Mouse (Mus musculus): ENCODE measurements around the gene Iqschfp. TPM values are rescaled to one million over a fixed set of nuclear protein-coding genes. Genes with fewer than 3 reads are reported as not detected.

Iqschfp gene
- polyA plus RNA-seq, 1 experiment from 2014 or later, result not detected

GRCm38 (mm10) chr3:68638703-68639102 lies 746.7 kb downstream of the Iqschfp start:
- 75% methylated on average over 1 of the region's 1 CpGs for WGBS
- Histone ChIP-seq H3K9me3 (ENCODE audit: control insufficient read depth, low read length) (no peaks in the 10 kb centered on the region), H3K27me3 (replicated peaks; ENCODE audit: control insufficient read depth, insufficient read depth, low read length) (no peaks in the 10 kb centered on the region), H3K36me3 (ENCODE audit: control insufficient read depth, insufficient read depth, low read length) (no peaks in the 10 kb centered on the region), H3K27ac (ENCODE audit: low read depth, low read length) (no peak overlapping the region), H3K9ac (ENCODE audit: low read depth, low read length) (no peak overlapping the region), H3K4me2 (no peak overlapping the region), H3K4me3 (ENCODE audit: low read depth, low read length) (no peak overlapping the region), H3K4me1 (replicated peaks; ENCODE audit: control insufficient read depth, insufficient read depth, low read length) (no peaks in the 10 kb centered on the region)
- ATAC-seq (replicated peaks; ENCODE audit: low FRiP score) (no peak), DNase-seq (ENCODE audit: low spot score) (no peak)

GRCm38 (mm10) chr3:68642935-68643334 lies 750.9 kb downstream of the Iqschfp start:
- H3K27me3 ChIP-seq (replicated peaks; ENCODE audit: control insufficient read depth, insufficient read depth, low read length), result no peaks in the 10 kb centered on the region
- ATAC-seq (replicated peaks; ENCODE audit: low FRiP score), result no peak
- 69% methylated on average over 7 of the region's 7 CpGs for WGBS

GRCm38 (mm10) chr3:68646387-68647130 lies 754.5 kb downstream of the Iqschfp start:
- no peak overlapping the region for H3K4me3 ChIP-seq (ENCODE audit: low read depth, low read length)
- WGBS, result 61% methylated on average over 6 of the region's 6 CpGs

More at GRCm38 (mm10) chr3:68642935-68643334, 750.9 kb downstream of the Iqschfp start:
- DNase-seq (ENCODE audit: low spot score), result no peak
- Histone ChIP-seq H3K4me2 (no peak overlapping the region), H3K4me1 (replicated peaks; ENCODE audit: control insufficient read depth, insufficient read depth, low read length) (no peaks in the 10 kb centered on the region), H3K9me3 (ENCODE audit: control insufficient read depth, low read length) (no peaks in the 10 kb centered on the region), H3K27ac (ENCODE audit: low read depth, low read length) (no peak overlapping the region), H3K9ac (ENCODE audit: low read depth, low read length) (no peak overlapping the region), H3K36me3 (ENCODE audit: control insufficient read depth, insufficient read depth, low read length) (no peaks in the 10 kb centered on the region), H3K4me3 (ENCODE audit: low read depth, low read length) (no peak overlapping the region)

GRCm38 (mm10) chr3:68647282-68647681 lies 755.2 kb downstream of the Iqschfp start:
- H3K9ac ChIP-seq (ENCODE audit: low read depth, low read length), result no peak overlapping the region
- H3K27ac ChIP-seq (ENCODE audit: low read depth, low read length), result no peak overlapping the region
- DNase-seq (ENCODE audit: low spot score) (no peak), ATAC-seq (replicated peaks; ENCODE audit: low FRiP score) (no peak)
- no peaks in the 10 kb centered on the region for H3K36me3 ChIP-seq (ENCODE audit: control insufficient read depth, insufficient read depth, low read length)
- H3K4me2 ChIP-seq, result no peak overlapping the region
- H3K4me1 ChIP-seq (replicated peaks; ENCODE audit: control insufficient read depth, insufficient read depth, low read length), result no peaks in the 10 kb centered on the region
- H3K9me3 ChIP-seq (ENCODE audit: control insufficient read depth, low read length), result no peaks in the 10 kb centered on the region
- no peaks in the 10 kb centered on the region for H3K27me3 ChIP-seq (replicated peaks; ENCODE audit: control insufficient read depth, insufficient read depth, low read length)
- WGBS, result 84% methylated on average over 3 of the region's 3 CpGs
- no peak overlapping the region for H3K4me3 ChIP-seq (ENCODE audit: low read depth, low read length)

More at GRCm38 (mm10) chr3:68646387-68647130, 754.5 kb downstream of the Iqschfp start:
- Histone ChIP-seq H3K27ac (ENCODE audit: low read depth, low read length) (no peak overlapping the region), H3K36me3 (ENCODE audit: control insufficient read depth, insufficient read depth, low read length) (no peaks in the 10 kb centered on the region), H3K27me3 (replicated peaks; ENCODE audit: control insufficient read depth, insufficient read depth, low read length) (no peaks in the 10 kb centered on the region), H3K9ac (ENCODE audit: low read depth, low read length) (no peak overlapping the region), H3K4me1 (replicated peaks; ENCODE audit: control insufficient read depth, insufficient read depth, low read length) (no peaks in the 10 kb centered on the region), H3K9me3 (ENCODE audit: control insufficient read depth, low read length) (no peaks in the 10 kb centered on the region), H3K4me2 (no peak overlapping the region)
- DNase-seq (ENCODE audit: low spot score), result no peak
- ATAC-seq (replicated peaks; ENCODE audit: low FRiP score), result no peak

GRCm38 (mm10) chr3:68650251-68650650 lies 758.2 kb downstream of the Iqschfp start:
- 78% methylated on average over 3 of the region's 3 CpGs for WGBS
- no peaks in the 10 kb centered on the region for H3K9me3 ChIP-seq (ENCODE audit: control insufficient read depth, low read length)
- H3K4me1 ChIP-seq (replicated peaks; ENCODE audit: control insufficient read depth, insufficient read depth, low read length), result no peaks in the 10 kb centered on the region
- no peaks in the 10 kb centered on the region for H3K36me3 ChIP-seq (ENCODE audit: control insufficient read depth, insufficient read depth, low read length)
- no peak overlapping the region for H3K4me2 ChIP-seq
- no peak for DNase-seq (ENCODE audit: low spot score)
- no peak overlapping the region for H3K4me3 ChIP-seq (ENCODE audit: low read depth, low read length)
- ATAC-seq (replicated peaks; ENCODE audit: low FRiP score), result no peak
- no peak overlapping the region for H3K9ac ChIP-seq (ENCODE audit: low read depth, low read length)
- no peaks in the 10 kb centered on the region for H3K27me3 ChIP-seq (replicated peaks; ENCODE audit: control insufficient read depth, insufficient read depth, low read length)
- no peak overlapping the region for H3K27ac ChIP-seq (ENCODE audit: low read depth, low read length)

GRCm38 (mm10) chr3:68656607-68657352 lies 764.7 kb downstream of the Iqschfp start:
- 63% methylated on average over 4 of the region's 4 CpGs for WGBS

GRCm38 (mm10) chr3:68657589-68658245 lies 765.7 kb downstream of the Iqschfp start:
- Histone ChIP-seq H3K36me3 (ENCODE audit: control insufficient read depth, insufficient read depth, low read length) (no peaks in the 10 kb centered on the region), H3K4me3 (ENCODE audit: low read depth, low read length) (no peak overlapping the region), H3K4me2 (no peak overlapping the region), H3K4me1 (replicated peaks; ENCODE audit: control insufficient read depth, insufficient read depth, low read length) (peaks cover 8% of the 10 kb centered on the region), H3K27ac (ENCODE audit: low read depth, low read length) (no peak overlapping the region), H3K9ac (ENCODE audit: low read depth, low read length) (no peak overlapping the region), H3K27me3 (replicated peaks; ENCODE audit: control insufficient read depth, insufficient read depth, low read length) (no peaks in the 10 kb centered on the region), H3K9me3 (ENCODE audit: control insufficient read depth, low read length) (no peaks in the 10 kb centered on the region)
- DNase-seq (ENCODE audit: low spot score), result no peak
- WGBS, result 16% methylated on average over 9 of the region's 9 CpGs
- ATAC-seq (replicated peaks; ENCODE audit: low FRiP score), result no peak

More at GRCm38 (mm10) chr3:68656607-68657352, 764.7 kb downstream of the Iqschfp start:
- DNase-seq (ENCODE audit: low spot score) (no peak), ATAC-seq (replicated peaks; ENCODE audit: low FRiP score) (no peak)
- Histone ChIP-seq H3K27me3 (replicated peaks; ENCODE audit: control insufficient read depth, insufficient read depth, low read length) (no peaks in the 10 kb centered on the region), H3K27ac (ENCODE audit: low read depth, low read length) (no peak overlapping the region), H3K9ac (ENCODE audit: low read depth, low read length) (no peak overlapping the region), H3K36me3 (ENCODE audit: control insufficient read depth, insufficient read depth, low read length) (no peaks in the 10 kb centered on the region), H3K9me3 (ENCODE audit: control insufficient read depth, low read length) (no peaks in the 10 kb centered on the region), H3K4me1 (replicated peaks; ENCODE audit: control insufficient read depth, insufficient read depth, low read length) (peaks cover 8% of the 10 kb centered on the region), H3K4me3 (ENCODE audit: low read depth, low read length) (no peak overlapping the region), H3K4me2 (no peak overlapping the region)

GRCm38 (mm10) chr3:68659996-68660395 lies 768.0 kb downstream of the Iqschfp start:
- no peak overlapping the region for H3K9ac ChIP-seq (ENCODE audit: low read depth, low read length)

More at GRCm38 (mm10) chr3:68659996-68660395, 768.0 kb downstream of the Iqschfp start:
- Histone ChIP-seq H3K9me3 (ENCODE audit: control insufficient read depth, low read length) (no peaks in the 10 kb centered on the region), H3K27me3 (replicated peaks; ENCODE audit: control insufficient read depth, insufficient read depth, low read length) (no peaks in the 10 kb centered on the region), H3K4me3 (ENCODE audit: low read depth, low read length) (no peak overlapping the region), H3K36me3 (ENCODE audit: control insufficient read depth, insufficient read depth, low read length) (no peaks in the 10 kb centered on the region), H3K4me1 (replicated peaks; ENCODE audit: control insufficient read depth, insufficient read depth, low read length) (peaks cover 8% of the 10 kb centered on the region), H3K4me2 (no peak overlapping the region), H3K27ac (ENCODE audit: low read depth, low read length) (no peak overlapping the region)
- WGBS, result 94% methylated on average over 6 of the region's 6 CpGs
- DNase-seq (ENCODE audit: low spot score) (no peak), ATAC-seq (replicated peaks; ENCODE audit: low FRiP score) (no peak)
